Mouse (Mus musculus) heart, adult 2 months (tissue): ENCODE measurements around the gene Mrps2. TPM values are rescaled to one million over a fixed set of nuclear protein-coding genes. Genes with fewer than 3 reads are reported as not detected.

Experiments
- DNase-seq, 2 experiments: peaks; one replicate each; pipeline ENCODE4 v3.0.0; 2021
- H3K27ac ChIP-seq: fragments of 200-600 bp; 2 replicates; pipeline ENCODE4 v1.8.1; 2022
- H3K27me3 ChIP-seq: fragments of 200-500 bp; 2 replicates; pipeline ENCODE4 v1.6.1; 2012; ENCODE audit warnings: mild to moderate bottlenecking, low read length, inconsistent platforms, mixed read lengths; ENCODE audit not compliant: control insufficient read depth, insufficient read depth
- H3K36me3 ChIP-seq: fragments of 200-500 bp; 2 replicates; pipeline ENCODE4 v1.6.1; 2012; ENCODE audit warnings: low read length, inconsistent platforms; ENCODE audit not compliant: control insufficient read depth, insufficient read depth
- H3K4me1 ChIP-seq: fragments of 200-500 bp; 2 replicates; pipeline ENCODE4 v1.6.1; 2011; ENCODE audit warnings: low read length; ENCODE audit not compliant: control insufficient read depth, insufficient read depth
- H3K4me3 ChIP-seq: fragments of 200-600 bp; 2 replicates; pipeline ENCODE4 v1.8.1; 2022
- H3K79me2 ChIP-seq: fragments of 200-500 bp; replicated peaks from 2 replicates; pipeline ENCODE4 v1.6.1; 2012; ENCODE audit warnings: mild to moderate bottlenecking, inconsistent platforms, low read length, moderate library complexity, mixed read lengths; ENCODE audit not compliant: control insufficient read depth, insufficient read depth
- H3K9ac ChIP-seq: fragments of 200-500 bp; 2 replicates; pipeline ENCODE4 v1.6.1; 2012; ENCODE audit warnings: low read depth, mild to moderate bottlenecking, control low read depth, inconsistent platforms, low read length, mixed read lengths
- CTCF ChIP-seq: fragments of 200-600 bp; IDR thresholded peaks from 2 replicates; pipeline ENCODE4 v1.8.1; 2022; ENCODE audit warnings: antibody characterized with exemption, mild to moderate bottlenecking, moderate library complexity
- EP300 ChIP-seq: fragments of 200-500 bp; IDR thresholded peaks from 2 replicates; pipeline ENCODE4 v1.6.1; 2011; ENCODE audit warnings: low read depth, low read length, control low read depth; ENCODE audit not compliant: insufficient read depth
- POLR2A ChIP-seq: fragments of 200-500 bp; IDR thresholded peaks from 2 replicates; pipeline ENCODE4 v1.6.1; 2011; ENCODE audit warnings: mild to moderate bottlenecking, low read depth, low read length, control low read depth; ENCODE audit not compliant: insufficient read depth
- WGBS: fragments of 180-500 bp; shearing (Covaris S2); methylation state at CpG from one replicate; pipeline ENCODE4 v1.1.7; 2018; 5-methylcytosine and 5-hydroxymethylcytosine counted together
- intact Hi-C: fragments of 180-260 bp; cut with DNase I; formaldehyde crosslinking; loops from one replicate; pipeline ENCODE4 v1.15.1; 2025
- polyA plus RNA-seq: library from polyadenylated mRNA; depleted of rRNA; stranded (reverse); fragments of >200 nt; gene quantifications from 2 replicates; pipeline ENCODE4 v1.2.3, GENCODE M21; 2012
- total RNA-seq, 2 experiments: library from RNA; stranded (reverse); gene quantifications; 2 replicates each; pipeline ENCODE4 v1.2.3; 2021

Mrps2 gene
- total and polyA plus RNA-seq, 3 experiments, result 42.1 to 47.8 (median 43.0) TPM

DNA sequence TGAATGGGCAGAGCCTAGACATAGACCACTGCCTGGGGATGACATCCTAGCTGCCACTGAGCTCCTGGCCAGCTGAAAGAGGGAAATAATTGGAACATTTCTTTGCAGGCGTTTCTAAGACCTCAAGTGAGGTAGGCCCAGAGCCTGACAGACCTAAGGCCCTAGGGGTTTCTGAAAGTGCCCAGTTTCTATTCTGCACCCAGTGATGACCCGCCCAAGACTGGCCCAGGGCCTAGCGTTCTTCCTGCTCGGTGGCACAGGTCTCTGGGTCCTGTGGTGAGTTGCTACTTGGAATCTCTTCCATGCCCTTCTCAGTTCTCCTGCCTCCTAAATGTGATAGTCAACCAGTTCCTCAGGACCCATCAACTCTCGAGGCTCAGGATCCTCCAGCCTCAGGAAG, 29.7 kb downstream of the Mrps2 start:
- Histone ChIP-seq H3K4me1 (no peaks in the 10 kb centered on the region), H3K9ac (no peak overlapping the region), H3K36me3 (no peaks in the 10 kb centered on the region), H3K79me2 (no peaks in the 10 kb centered on the region), H3K27me3 (no peaks in the 10 kb centered on the region), H3K27ac (no peak overlapping the region), H3K4me3 (no peak overlapping the region)
- TF ChIP-seq POLR2A, result no peak
- 81% methylated on average over 5 of the region's 5 CpGs for WGBS
- intact Hi-C loops, result no loop called here
- no peak for DNase-seq

DNA sequence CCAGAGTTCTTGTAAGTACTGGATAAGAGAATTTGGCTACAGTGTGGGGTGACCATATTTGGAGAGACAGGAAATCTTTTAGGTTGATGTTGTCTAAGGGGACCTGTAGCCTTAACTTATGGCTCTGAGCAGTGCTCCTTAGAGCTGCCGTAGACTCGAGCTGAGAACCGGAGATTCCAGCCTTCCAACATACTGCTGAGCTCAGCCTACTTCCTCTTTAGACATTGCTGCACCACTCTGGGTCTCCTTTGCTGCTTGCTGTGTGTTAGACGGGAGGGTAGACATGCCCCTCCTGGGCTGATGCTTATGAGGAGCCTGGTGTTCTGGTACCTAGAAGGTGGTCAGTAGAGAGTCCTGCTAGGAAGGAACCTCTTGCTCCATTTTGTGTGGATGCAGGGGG, 30.6 kb downstream of the Mrps2 start:
- no peaks in the 10 kb centered on the region for H3K36me3 ChIP-seq
- WGBS, result 64% methylated on average over 4 of the region's 4 CpGs
- no peaks in the 10 kb centered on the region; the same call in 1 of the 2 replicates for H3K27me3 ChIP-seq
- no peak overlapping the region for H3K9ac ChIP-seq
- H3K4me3 ChIP-seq, result no peak overlapping the region
- no peaks in the 10 kb centered on the region for H3K4me1 ChIP-seq
- H3K79me2 ChIP-seq, result no peaks in the 10 kb centered on the region
- TF ChIP-seq EP300, result no peak
- TF ChIP-seq POLR2A, result no peak
- TF ChIP-seq CTCF, result no peak
- no peak overlapping the region for H3K27ac ChIP-seq
- no peak for DNase-seq
- intact Hi-C loops, result no loop called here

DNA sequence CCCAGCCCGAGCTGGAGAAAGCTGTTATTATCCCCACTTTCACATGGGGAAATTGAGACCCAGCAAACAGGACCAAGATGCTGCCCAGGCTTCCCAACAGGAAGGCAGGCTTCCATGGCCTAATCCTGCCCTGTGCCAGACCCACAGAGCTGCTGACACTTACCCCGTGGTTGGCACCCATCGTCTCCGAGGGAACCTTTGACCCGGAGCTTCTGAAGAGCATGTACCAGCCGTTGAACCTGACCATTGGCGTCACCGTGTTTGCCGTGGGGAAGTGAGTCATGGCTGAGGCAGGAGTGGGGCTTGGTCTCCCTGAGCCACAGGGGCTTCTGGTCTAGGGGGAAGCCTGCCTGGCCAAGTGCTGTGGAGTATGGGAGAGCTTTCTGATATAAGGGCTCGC, 35.1 kb downstream of the Mrps2 start:
- no peak for DNase-seq
- Histone ChIP-seq H3K79me2 (no peaks in the 10 kb centered on the region), H3K9ac (no peak overlapping the region), H3K27ac (no peak overlapping the region), H3K36me3 (no peaks in the 10 kb centered on the region), H3K4me1 (no peaks in the 10 kb centered on the region), H3K4me3 (no peak overlapping the region), H3K27me3 (no peaks in the 10 kb centered on the region; the same call in 1 of the 2 replicates)
- 74% methylated on average over 10 of the region's 10 CpGs for WGBS
- intact Hi-C loops, result no loop called here
- TF ChIP-seq CTCF (no peak), POLR2A (no peak)

DNA sequence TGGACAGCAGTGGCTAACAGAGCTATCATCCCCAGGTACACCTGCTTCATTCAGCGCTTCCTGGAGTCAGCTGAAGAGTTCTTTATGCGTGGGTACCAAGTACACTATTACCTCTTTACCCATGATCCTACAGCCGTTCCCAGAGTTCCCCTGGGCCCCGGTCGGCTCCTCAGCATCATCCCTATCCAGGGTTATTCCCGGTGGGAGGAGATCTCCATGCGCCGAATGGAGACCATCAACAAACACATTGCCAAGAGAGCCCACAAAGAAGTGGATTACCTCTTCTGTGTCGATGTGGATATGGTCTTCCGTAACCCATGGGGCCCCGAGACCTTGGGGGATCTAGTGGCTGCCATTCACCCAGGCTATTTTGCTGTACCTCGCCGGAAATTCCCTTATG, 36.8 kb downstream of the Mrps2 start:
- H3K9ac ChIP-seq, result no peak overlapping the region
- no peak overlapping the region for H3K27ac ChIP-seq
- TF ChIP-seq EP300 (no peak), CTCF (no peak), POLR2A (no peak)
- H3K79me2 ChIP-seq, result no peaks in the 10 kb centered on the region
- intact Hi-C loops, result no loop called here
- H3K36me3 ChIP-seq, result no peaks in the 10 kb centered on the region
- no peaks in the 10 kb centered on the region; the same call in 1 of the 2 replicates for H3K27me3 ChIP-seq
- no peak overlapping the region for H3K4me3 ChIP-seq
- H3K4me1 ChIP-seq, result no peaks in the 10 kb centered on the region
- DNase-seq, result no peak
- 82% methylated on average over 13 of the region's 13 CpGs for WGBS

DNA sequence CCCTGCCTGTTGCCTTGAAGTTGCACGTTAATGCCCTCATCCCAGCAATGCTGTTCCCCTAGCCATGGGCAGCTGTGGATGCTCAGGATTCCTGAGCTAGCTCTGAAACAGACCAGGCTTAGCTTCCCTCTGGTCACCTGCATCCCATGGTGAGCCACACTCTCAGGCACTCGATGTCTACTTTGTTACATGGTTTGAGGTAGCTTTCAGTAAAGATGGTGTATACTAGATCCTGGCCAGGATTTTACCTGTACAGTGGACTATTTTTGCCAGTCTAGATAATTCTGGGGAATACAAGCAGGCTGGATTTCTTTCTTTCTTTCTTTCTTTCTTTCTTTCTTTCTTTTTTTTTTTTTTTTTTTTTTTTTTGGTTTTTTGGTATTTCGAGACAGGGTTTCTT, 37.9 kb downstream of the Mrps2 start, which contains the start of gene Gm10134:
Gm10134 (plus strand) TSS at position 301 of the 400 bp plus-strand sequence.
- Histone ChIP-seq H3K27ac (no peak within 1 kb of the TSS), H3K36me3 (no peaks in the 10 kb centered on the region), H3K4me3 (no peak within 1 kb of the TSS), H3K79me2 (no peaks in the 10 kb centered on the region), H3K9ac (no peak within 1 kb of the TSS), H3K4me1 (no peaks in the 10 kb centered on the region), H3K27me3 (no peaks in the 10 kb centered on the region; the same call in 1 of the 2 replicates)
- TF ChIP-seq CTCF, result no peak
- TF ChIP-seq EP300, result no peak
- no peak for TF ChIP-seq POLR2A
- intact Hi-C loops, result no loop called here
- WGBS, result 60% methylated on average over 3 of the region's 3 CpGs
- DNase-seq, result no peak

DNA sequence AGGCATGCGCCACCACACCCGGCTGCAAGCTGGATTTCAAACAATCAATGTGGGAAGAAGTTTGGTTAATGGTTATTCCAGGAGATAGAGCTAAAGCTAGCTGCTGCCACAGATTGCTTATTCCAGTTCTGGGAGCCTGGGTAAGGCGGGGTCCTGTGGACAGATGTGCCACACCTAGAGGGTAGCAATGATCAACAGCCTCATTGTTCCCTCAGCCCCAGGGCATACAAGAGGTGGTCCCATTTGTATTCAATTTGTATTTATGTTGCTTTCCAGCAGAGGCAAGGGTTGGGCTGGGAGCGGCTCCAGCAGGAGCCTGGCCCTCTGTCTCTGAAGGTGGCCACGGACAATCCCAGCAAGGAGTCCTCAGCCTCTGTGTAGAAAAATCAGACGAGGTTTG, 38.4 kb downstream of the Mrps2 start:
- 86% methylated on average over 6 of the region's 6 CpGs for WGBS
- Histone ChIP-seq H3K9ac (no peak overlapping the region), H3K79me2 (no peaks in the 10 kb centered on the region), H3K27ac (no peak overlapping the region), H3K27me3 (no peaks in the 10 kb centered on the region; the same call in 1 of the 2 replicates), H3K4me3 (no peak overlapping the region), H3K36me3 (no peaks in the 10 kb centered on the region), H3K4me1 (no peaks in the 10 kb centered on the region)
- no peak for DNase-seq
- intact Hi-C loops, result no loop called here
- TF ChIP-seq EP300, result no peak
